Mouse (Mus musculus) stomach, embryonic 14.5 days (tissue): ENCODE results near the gene Emilin1. TPM values are rescaled to one million over a fixed set of nuclear protein-coding genes. Genes with fewer than 3 reads are reported as not detected.

ENCODE experiments used
- ATAC-seq: fragments of 200-750 bp; cut with Nextera tagmentation; 2 replicates; pipeline ENCODE4 v1.8.0; 2017; ENCODE audit warnings: low read depth, moderate TSS enrichment; ENCODE audit not compliant: insufficient number of reproducible peaks, insufficient read depth, low FRiP score
- H3K27ac ChIP-seq: fragments of 300-500 bp; sonication (generic); 2 replicates; pipeline ENCODE4 v1.5.1; 2014; ENCODE audit warnings: mild to moderate bottlenecking, low read length, moderate library complexity, mixed read lengths
- H3K27me3 ChIP-seq: fragments of 300-500 bp; sonication (generic); 2 replicates; pipeline ENCODE4 v1.6.1; 2014; ENCODE audit warnings: low read length, control low read depth, mixed read lengths; ENCODE audit not compliant: control insufficient read depth, insufficient read depth
- H3K36me3 ChIP-seq: fragments of 300-500 bp; sonication (generic); 2 replicates; pipeline ENCODE4 v1.6.1; 2014; ENCODE audit warnings: mild to moderate bottlenecking, control low read depth, low read length, moderate library complexity, mixed read lengths; ENCODE audit not compliant: control insufficient read depth, insufficient read depth
- H3K4me1 ChIP-seq: fragments of 300-500 bp; sonication (generic); 2 replicates; pipeline ENCODE4 v1.6.1; 2014; ENCODE audit warnings: low read length, control low read depth, mixed read lengths; ENCODE audit not compliant: control insufficient read depth, insufficient read depth
- H3K4me2 ChIP-seq: fragments of 300-500 bp; sonication (generic); replicated peaks from 2 replicates; pipeline ENCODE4 v1.6.1; 2014; ENCODE audit warnings: low read depth, low read length, control low read depth
- H3K4me3 ChIP-seq: fragments of 300-500 bp; sonication (generic); 2 replicates; pipeline ENCODE4 v1.5.1; 2014; ENCODE audit warnings: low read depth, low read length, control low read depth
- H3K9ac ChIP-seq: fragments of 300-500 bp; sonication (generic); replicated peaks from 2 replicates; pipeline ENCODE4 v1.6.1; 2014; ENCODE audit warnings: low read depth, mild to moderate bottlenecking, control low read depth, low read length, moderate library complexity, mixed read lengths
- H3K9me3 ChIP-seq: fragments of 300-500 bp; sonication (generic); 2 replicates; pipeline ENCODE4 v1.6.1; 2016; ENCODE audit warnings: low read depth, low read length, control low read depth; ENCODE audit not compliant: control insufficient read depth
- WGBS: fragments of 180-500 bp; shearing (Covaris S2); extraction: QIAGEN DNeasy Blood & Tissue Kit; methylation state at CpG from one replicate; pipeline ENCODE4 v1.1.7; 2014; 5-methylcytosine and 5-hydroxymethylcytosine counted together
- polyA plus RNA-seq: library from polyadenylated mRNA; unstranded; fragments of >200 nt; fragmentation: Nextera tagmentation; extraction: Ambion mirVana; gene quantifications from 2 replicates; pipeline ENCODE4 v1.2.1, GENCODE M21; 2014

Gene Emilin1
- polyA plus RNA-seq, 1 experiment from 2014 or later = 208 TPM

GRCm38 (mm10) chr5:30934725-30935461 lies 21.7 kb downstream of the Emilin1 start:
- Histone ChIP-seq H3K4me2 (no peak overlapping the region), H3K4me1 (no peaks in the 10 kb centered on the region), H3K9me3 (no peaks in the 10 kb centered on the region), H3K27ac (no peak overlapping the region), H3K9ac (no peak overlapping the region), H3K4me3 (no peak overlapping the region), H3K36me3 (no peaks in the 10 kb centered on the region), H3K27me3 (no peaks in the 10 kb centered on the region)
- 84% methylated on average over 5 of the region's 5 CpGs for WGBS
- no peak for ATAC-seq

- no peaks in the 10 kb centered on the region for H3K4me1 ChIP-seq
- H3K4me3 ChIP-seq = no peak overlapping the region
- H3K4me2 ChIP-seq = no peak overlapping the region
- no peaks in the 10 kb centered on the region for H3K9me3 ChIP-seq
- 96% methylated on average over 2 of the region's 2 CpGs for WGBS
- peaks cover 2% of the 10 kb centered on the region; the same call in 1 of the 2 replicates for H3K27me3 ChIP-seq
- no peaks in the 10 kb centered on the region for H3K36me3 ChIP-seq
- H3K9ac ChIP-seq = no peak overlapping the region
- no peak for ATAC-seq
- no peak overlapping the region for H3K27ac ChIP-seq
Observed at GRCm38 (mm10) chr5:30943004-30943403, 29.8 kb downstream of the Emilin1 start.

GRCm38 (mm10) chr5:30944344-30944743 lies 31.1 kb downstream of the Emilin1 start:
- no peak overlapping the region for H3K9ac ChIP-seq
- no peaks in the 10 kb centered on the region for H3K9me3 ChIP-seq
- peaks cover 2% of the 10 kb centered on the region; the same call in 1 of the 2 replicates for H3K27me3 ChIP-seq
- no peak overlapping the region for H3K4me3 ChIP-seq
- H3K27ac ChIP-seq = no peak overlapping the region
- 90% methylated on average over 6 of the region's 6 CpGs for WGBS
- H3K36me3 ChIP-seq = no peaks in the 10 kb centered on the region
- H3K4me1 ChIP-seq = 0 out of 2 replicates have a peak, but pooled peaks cover 5% of the 10 kb centered on the region
- no peak overlapping the region for H3K4me2 ChIP-seq
- no peak for ATAC-seq

- H3K27me3 ChIP-seq = peaks cover 2% of the 10 kb centered on the region; the same call in 1 of the 2 replicates
- H3K9ac ChIP-seq = peak within 1 kb of the TSS; percentile 29; the same call in 1 of the 2 replicates
- H3K4me1 ChIP-seq = 0 out of 2 replicates have a peak, but pooled peaks cover 7% of the 10 kb centered on the region
- peak; percentile 70 for ATAC-seq
- H3K4me2 ChIP-seq = peak within 1 kb of the TSS; percentile 84
- H3K36me3 ChIP-seq = no peaks in the 10 kb centered on the region
- 5% methylated on average over 44 of the region's 44 CpGs for WGBS
- H3K4me3 ChIP-seq = peak within 1 kb of the TSS; percentile 29
- H3K27ac ChIP-seq = no peak within 1 kb of the TSS
- H3K9me3 ChIP-seq = no peaks in the 10 kb centered on the region
Observed at GRCm38 (mm10) chr5:30944956-30945781, 32.0 kb downstream of the Emilin1 start, which contains the start of gene Cgref1. Cgref1 (minus strand) TSS chr5:30945591.

GRCm38 (mm10) chr5:30948620-30949019 lies 35.4 kb downstream of the Emilin1 start:
- no peak overlapping the region for H3K9ac ChIP-seq
- 0 out of 2 replicates have a peak, but pooled peaks cover 15% of the 10 kb centered on the region for H3K4me1 ChIP-seq
- peaks cover 10% of the 10 kb centered on the region for H3K36me3 ChIP-seq
- H3K27me3 ChIP-seq = peaks cover 2% of the 10 kb centered on the region; the same call in 1 of the 2 replicates
- H3K27ac ChIP-seq = no peak overlapping the region
- no peak for ATAC-seq
- H3K4me2 ChIP-seq = no peak overlapping the region
- 82% methylated on average over 5 of the region's 5 CpGs for WGBS
- H3K9me3 ChIP-seq = no peaks in the 10 kb centered on the region
- H3K4me3 ChIP-seq = no peak overlapping the region

- Histone ChIP-seq H3K4me2 (peak overlapping the region; percentile 94), H3K4me3 (peak overlapping the region; percentile 60), H3K36me3 (peaks cover 22% of the 10 kb centered on the region), H3K27ac (peak overlapping the region; percentile 67), H3K9me3 (no peaks in the 10 kb centered on the region), H3K27me3 (peaks cover 2% of the 10 kb centered on the region; the same call in 1 of the 2 replicates), H3K9ac (peak overlapping the region; percentile 50), H3K4me1 (0 out of 2 replicates have a peak, but pooled peaks cover 15% of the 10 kb centered on the region)
- ATAC-seq = peak; percentile 86
- WGBS = under 1% methylated on average over 31 of the region's 31 CpGs
Observed at GRCm38 (mm10) chr5:30949654-30950326, 36.6 kb downstream of the Emilin1 start.

- H3K4me3 ChIP-seq = peak overlapping the region; percentile 60
- H3K27me3 ChIP-seq = peaks cover 2% of the 10 kb centered on the region; the same call in 1 of the 2 replicates
- no peaks in the 10 kb centered on the region for H3K9me3 ChIP-seq
- 55% methylated on average over 4 of the region's 4 CpGs for WGBS
- H3K27ac ChIP-seq = no peak overlapping the region; the same call in 1 of the 2 replicates
- H3K9ac ChIP-seq = peak overlapping the region; percentile 50
- peak overlapping the region; percentile 94 for H3K4me2 ChIP-seq
- 0 out of 2 replicates have a peak, but pooled peaks cover 15% of the 10 kb centered on the region for H3K4me1 ChIP-seq
- peaks cover 28% of the 10 kb centered on the region for H3K36me3 ChIP-seq
- ATAC-seq = no peak
Observed at GRCm38 (mm10) chr5:30950451-30950850, 37.2 kb downstream of the Emilin1 start.

GRCm38 (mm10) chr5:30950922-30951321 lies 37.7 kb downstream of the Emilin1 start:
- Histone ChIP-seq H3K27ac (no peak overlapping the region), H3K27me3 (peaks cover 2% of the 10 kb centered on the region; the same call in 1 of the 2 replicates), H3K36me3 (peaks cover 31% of the 10 kb centered on the region), H3K9ac (no peak overlapping the region), H3K9me3 (no peaks in the 10 kb centered on the region), H3K4me3 (0 out of 2 replicates have a peak overlapping the region, but pooled peaks have one; percentile 60), H3K4me1 (0 out of 2 replicates have a peak, but pooled peaks cover 15% of the 10 kb centered on the region), H3K4me2 (peak overlapping the region; percentile 94)
- 89% methylated on average over 2 of the region's 2 CpGs for whole genome bisulfite sequencing
- ATAC-seq = no peak
